In genomic region chr7:64358666-64359065, GRCm38 (mm10) we compare ENCODE assay signal across 28 mouse cellular contexts.
"Had no signal": no experiment of that assay in that cellular context is flagged by ENCODE, and none has a peak within 500 bp of the region (broad histone marks: within the 10 kb centered on the region; RNA-seq: fewer than 3 reads in every experiment).

No protein-coding gene starts in this region.

- H3K4me3 ChIP-seq: heart, embryonic 10.5 days; heart, embryonic 12.5 days; heart, embryonic 13.5 days; heart, embryonic 15.5 days; hindbrain, embryonic 10.5 days; hindbrain, embryonic 12.5 days; hindbrain, embryonic 13.5 days; hindbrain, embryonic 15.5 days; intestine, embryonic 15.5 days; kidney, embryonic 15.5 days; left cerebral cortex, adult 2 months had no signal

- DNase-seq: heart, postnatal 10 days; heart, postnatal 36 days; heart, postnatal 4 days; kidney, adult 11 months; kidney, adult 18-20 months; kidney, adult 2 months; kidney, adult 8-10 months; kidney, adult 9 months; kidney, postnatal 10 days; kidney, postnatal 14 days; kidney, postnatal 25 days; kidney, postnatal 36 days; kidney, postnatal 4 days; layer of hippocampus, postnatal 36 days had no signal

- H3K4me1 ChIP-seq: heart, embryonic 10.5 days; heart, embryonic 12.5 days; hindbrain, embryonic 15.5 days; kidney, embryonic 15.5 days had no signal

- H3K27ac ChIP-seq: heart, embryonic 10.5 days; heart, embryonic 13.5 days; heart, embryonic 15.5 days; hindbrain, embryonic 10.5 days; hindbrain, embryonic 12.5 days; hindbrain, embryonic 13.5 days; hindbrain, embryonic 14.5 days; hindbrain, embryonic 15.5 days; hindbrain, postnatal 0 days; intestine, embryonic 15.5 days; kidney, embryonic 15.5 days; kidney, postnatal 0 days had no signal
